Mouse (Mus musculus): Measurements from ENCODE around the gene Ap1m2.
"Not testable (repeated sequence)": the region's sequence is repeated elsewhere in the genome, so short reads cannot be mapped to it uniquely, and the experiment has no call there.

The Ap1m2 gene

DNA sequence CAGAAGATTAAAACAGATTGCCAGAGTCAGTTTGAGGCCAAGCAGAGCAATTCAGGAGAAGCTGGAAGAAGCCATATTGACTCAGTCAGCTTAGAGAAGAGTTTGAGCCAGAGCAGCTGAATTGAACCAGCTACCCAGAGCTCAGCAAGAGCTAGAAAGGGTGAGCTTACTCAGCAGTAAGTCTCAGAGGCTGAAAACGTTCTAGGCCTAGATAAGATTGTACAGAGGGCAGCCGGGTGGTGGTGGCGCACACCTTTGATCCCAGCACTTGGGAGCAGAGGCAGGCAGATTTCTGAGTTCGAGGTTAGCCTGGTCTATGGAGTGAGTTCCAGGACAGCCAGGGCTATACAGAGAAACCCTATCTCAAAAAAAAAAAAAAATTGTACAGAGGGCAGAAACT, 55.8 kb downstream of the Ap1m2 start:
- not testable (repeated sequence) for DNase-seq

DNA sequence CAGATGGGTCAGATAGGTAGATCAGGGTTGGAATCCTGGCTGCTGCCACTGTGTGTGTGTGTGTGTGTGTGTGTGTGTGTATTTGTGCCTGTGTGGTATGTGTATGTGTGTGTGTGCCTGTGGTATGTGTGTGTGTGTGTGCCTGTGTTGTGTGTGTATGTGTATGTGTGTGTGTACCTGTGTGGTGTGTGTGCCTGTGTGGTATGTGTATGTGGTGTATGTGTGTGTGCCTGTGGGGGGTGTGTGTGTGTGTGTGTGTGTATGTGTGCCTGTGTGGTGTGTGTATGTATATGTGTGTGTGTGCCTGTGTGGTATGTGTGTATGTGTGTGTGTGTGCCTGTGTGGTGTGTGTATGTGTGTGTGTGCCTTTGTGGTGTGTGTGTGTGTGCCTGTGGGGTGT, 57.4 kb downstream of the Ap1m2 start:
- DNase-seq, result no peak

DNA sequence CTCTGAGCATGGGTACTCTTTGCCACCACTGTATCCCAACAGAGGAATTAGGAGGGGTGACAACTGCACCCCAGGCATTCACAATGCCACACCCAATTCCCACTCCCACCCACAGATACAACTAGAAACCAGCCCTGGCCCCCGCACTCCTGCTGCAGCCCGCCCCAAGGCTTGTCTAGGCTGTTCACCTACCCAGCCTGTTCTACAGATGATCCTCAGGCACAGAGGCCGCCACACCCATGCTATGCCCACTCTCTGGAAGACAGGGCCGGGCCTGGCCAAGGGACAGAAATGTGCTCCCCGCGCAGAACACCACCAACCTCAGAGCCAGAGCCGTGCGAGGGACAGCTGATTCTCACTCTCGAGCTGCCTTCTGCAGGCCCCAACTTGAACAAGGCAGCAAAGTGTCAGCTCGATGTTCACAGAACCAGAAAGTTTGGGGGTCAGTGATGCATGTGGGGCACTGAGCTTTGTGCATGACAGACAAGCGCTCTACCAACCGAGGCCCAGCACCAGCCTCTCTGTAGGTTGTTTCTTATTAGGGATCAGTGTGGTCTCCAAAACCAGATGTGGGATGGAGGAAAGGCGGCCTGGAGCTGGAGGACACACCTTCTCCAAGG, 60.9 kb downstream of the Ap1m2 start:
- DNase-seq, result no peak

DNA sequence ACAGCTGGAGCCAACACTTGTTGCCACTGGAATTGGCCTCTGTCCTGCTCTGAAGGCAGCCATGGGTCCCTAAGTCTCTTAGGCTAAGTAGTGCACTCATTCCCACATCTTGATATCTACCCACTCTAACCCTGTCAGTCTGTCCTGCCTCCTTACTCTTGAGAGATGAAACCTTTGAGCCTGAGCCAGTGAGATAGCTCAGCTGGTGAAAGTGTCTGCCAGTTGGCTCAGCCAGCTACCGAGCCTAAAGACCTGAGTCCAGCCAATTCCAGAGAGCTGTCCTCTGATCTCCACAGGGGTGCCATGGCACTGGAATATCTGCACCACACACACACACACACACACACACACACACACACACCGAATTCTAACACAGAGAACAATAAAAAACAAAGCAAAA, 61.6 kb downstream of the Ap1m2 start:
- no peak for DNase-seq

DNA sequence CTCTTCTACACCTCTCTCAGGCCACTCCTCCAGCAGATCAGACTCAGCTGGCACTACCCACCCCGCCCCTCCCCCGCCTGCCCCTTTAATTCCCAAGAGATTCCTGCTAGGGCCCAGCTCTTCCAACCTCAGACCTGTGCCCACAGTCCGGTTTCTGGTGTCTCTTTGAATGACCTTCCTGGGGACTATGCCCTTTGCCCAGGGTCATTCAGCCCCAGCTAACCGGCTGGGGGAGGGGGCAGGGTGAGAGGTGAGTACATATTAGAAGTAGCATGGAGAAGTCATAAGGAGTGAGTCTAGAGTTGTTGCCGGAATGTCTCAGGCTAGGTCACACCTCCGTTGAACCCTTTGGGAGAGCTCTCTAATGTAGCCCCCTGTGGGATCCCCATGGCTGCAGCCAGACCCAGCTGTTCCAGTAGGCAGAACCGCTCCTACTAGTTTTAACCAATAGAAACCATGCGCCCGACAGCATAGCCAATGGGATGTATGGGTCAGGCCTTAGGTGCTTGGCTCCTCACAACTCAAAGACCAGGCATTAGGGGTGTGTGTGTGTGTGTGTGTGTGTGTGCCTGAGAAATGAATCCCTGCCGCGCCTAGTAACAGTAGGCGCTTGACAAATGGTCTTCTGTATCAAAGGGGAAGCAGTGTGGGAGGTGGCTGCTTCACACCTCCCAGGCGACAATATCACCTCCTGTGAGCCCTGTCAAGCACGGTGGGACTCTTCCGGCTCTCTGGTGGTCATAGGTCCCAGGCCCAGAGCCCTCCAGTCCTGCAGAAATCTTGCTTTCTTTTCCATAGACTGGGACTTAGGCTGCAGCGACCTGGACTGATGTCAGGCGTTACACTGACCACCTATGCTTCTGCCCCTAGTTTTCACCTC, 62.3 kb downstream of the Ap1m2 start:
- no peak for DNase-seq

DNA sequence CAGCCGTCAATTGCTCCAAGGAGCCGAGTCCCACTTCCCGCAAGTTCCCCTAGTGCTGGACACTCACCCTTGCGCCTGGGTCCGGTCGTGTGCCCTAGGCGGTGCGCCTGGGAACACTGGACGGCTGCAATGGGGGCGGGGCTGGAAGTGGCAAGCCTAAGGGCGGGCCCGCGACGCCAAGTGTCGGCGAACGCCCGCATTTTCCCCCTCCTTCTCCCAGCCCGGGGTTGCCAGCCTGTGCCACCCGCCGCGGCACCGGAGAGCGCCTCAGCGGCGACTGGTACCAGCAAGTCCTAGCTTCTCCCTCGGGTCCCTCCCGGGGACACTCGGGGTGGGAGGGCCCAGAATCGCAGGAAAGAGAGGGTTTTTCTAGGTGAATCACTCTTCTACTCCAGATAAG, 63.8 kb downstream of the Ap1m2 start, which contains the start of gene S1pr5:
TSS of gene S1pr5 (minus strand) at position 118 of the 400 bp plus-strand sequence.
- no peak for DNase-seq

DNA sequence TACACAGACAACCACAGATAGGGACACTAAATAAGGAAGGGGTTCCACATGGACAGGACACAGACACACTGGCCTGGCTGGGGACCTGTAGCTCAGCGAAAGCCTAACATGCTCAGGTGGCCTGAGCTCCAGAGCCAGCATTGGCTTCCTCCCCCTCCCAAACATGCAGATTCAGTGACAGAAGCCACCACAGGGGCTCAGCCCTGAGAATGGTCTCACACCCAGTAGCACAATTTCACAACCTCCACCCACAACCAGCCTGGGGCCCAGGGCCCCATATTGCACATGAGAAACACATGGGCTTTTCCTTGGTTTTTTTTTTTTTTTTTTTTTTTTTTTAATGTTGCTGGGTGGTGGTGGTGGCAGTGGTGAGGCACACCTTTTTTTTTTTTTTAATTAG, 65.8 kb downstream of the Ap1m2 start:
- no peak for DNase-seq

DNA sequence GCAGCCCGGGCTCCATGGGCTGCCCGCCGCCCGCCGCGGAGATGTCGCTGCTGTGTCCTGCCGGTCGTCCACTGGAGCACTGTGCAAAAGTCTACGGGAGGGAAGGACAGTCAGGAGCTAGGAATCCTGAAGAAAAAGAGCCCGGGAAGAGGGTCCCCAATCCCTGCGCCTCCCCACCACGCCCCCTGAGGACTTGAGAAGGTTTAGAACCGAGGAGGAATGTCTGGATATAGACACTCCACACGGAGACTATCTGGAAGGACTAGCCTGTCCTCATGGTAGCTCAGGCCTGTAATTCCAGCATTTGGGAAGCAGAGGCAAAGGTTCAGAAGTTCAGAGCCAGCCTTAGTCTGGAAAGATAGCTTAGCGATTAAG, 67.0 kb downstream of the Ap1m2 start:
- no peak for DNase-seq

DNA sequence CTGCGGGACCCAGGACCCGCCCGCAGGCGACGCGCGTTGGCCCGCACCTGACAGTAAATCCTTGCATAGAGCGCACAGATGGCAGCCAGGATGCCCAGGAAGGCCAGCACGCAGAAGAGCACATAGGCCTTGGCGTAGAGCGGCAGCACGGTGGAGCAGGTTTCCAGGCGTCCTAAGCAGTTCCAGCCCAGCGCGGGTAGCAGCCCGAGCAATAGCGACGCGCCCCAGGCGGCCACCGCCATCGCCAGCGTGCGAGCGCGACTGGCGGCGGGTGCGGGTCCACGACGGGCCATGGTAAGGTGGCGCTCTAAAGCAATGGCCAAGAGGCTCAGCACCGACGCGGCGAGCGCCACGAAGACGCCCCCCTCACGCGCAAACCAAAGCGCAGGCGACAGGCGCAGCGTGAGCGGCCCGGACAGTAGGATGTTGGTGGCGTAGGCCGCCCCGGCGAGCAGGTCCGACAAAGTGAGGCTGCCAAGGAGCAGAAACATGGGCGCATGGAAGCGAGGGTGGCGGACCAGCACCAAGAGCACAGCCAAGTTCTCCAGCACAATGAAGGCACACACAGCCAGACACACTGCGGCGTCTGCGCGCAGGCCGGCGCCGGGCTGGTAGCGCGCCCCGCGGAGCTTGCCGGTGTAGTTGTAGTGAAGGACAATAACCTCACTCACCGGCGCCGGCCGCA, 67.6 kb downstream of the Ap1m2 start:
- DNase-seq, result no peak
